Mouse (Mus musculus): ENCODE data around the gene Scfd2.

The Scfd2 gene

DNA sequence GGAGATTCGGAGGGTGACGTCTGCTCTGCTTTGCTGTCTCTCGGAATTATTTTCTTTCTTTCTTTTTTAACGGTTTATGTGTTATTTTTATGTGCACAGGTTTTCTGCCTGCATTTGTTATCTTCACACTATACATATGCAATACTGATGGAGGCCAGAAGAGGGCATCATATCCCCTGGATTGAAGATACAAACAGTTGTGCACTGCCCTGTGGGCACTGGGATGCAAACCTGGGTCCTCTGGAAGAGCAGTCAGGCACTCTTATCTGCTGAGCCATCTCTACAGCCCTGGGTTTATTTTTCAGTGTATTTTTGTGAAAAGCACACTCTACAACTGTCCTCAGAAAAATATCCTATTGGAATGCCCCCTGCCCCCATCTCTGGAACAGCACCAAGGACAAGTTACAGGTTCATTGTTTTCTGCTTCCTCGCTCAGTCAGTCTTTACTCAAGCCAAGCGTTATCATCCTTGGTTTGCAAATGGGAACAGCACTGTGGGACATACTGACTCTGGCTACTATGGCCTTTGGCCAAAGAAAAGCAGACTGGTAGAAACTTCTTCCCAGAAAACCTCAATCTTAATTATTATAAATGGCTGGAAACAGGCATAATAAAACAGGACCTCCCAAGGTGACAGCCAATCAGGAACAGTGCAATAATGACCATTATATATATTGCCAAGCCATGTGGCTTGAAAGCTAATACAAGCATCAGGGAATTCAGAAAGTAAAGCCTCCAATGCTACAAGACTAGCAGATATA, 75.9 kb downstream of the Scfd2 start:
- DNase-seq: no peak

DNA sequence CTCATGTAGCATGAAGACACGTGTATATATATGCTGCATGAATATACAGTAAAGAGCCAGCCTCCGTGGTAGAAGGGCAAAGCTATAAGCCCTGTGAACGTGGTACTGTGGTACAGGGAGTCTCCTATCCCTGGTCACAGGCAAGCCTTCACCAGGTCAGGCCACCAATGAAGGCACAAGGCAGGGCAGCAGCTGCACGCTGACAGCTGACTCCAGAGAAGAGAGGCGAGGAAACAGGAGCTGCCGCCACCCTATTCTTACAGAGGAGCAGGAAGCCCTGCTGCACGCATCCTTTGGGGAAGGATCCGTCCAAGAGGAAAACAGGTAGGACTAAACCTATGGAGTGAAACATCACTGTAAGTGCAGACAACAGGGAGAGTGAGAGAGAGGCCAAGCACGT, 76.5 kb downstream of the Scfd2 start:
- DNase-seq: no peak

DNA sequence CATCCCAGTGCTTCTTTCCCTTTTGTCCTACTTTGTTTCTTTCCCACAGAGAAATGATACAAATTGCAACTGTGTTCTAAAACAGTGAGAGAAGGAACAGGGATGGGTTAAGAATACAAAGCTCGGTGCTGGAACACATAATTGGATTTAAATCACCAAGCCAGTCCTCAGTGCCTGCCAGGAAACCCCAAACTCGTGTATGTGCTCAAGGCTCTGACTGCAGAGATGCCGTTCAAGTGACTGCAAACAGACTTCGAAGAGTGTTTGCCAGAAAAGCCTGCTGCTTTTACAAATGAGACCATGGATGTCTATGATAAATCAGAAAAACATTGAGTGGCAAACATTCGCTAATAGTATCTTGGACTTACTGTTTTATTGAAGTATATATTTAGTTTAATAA, 80.6 kb downstream of the Scfd2 start:
- DNase-seq: peak; percentile 7

DNA sequence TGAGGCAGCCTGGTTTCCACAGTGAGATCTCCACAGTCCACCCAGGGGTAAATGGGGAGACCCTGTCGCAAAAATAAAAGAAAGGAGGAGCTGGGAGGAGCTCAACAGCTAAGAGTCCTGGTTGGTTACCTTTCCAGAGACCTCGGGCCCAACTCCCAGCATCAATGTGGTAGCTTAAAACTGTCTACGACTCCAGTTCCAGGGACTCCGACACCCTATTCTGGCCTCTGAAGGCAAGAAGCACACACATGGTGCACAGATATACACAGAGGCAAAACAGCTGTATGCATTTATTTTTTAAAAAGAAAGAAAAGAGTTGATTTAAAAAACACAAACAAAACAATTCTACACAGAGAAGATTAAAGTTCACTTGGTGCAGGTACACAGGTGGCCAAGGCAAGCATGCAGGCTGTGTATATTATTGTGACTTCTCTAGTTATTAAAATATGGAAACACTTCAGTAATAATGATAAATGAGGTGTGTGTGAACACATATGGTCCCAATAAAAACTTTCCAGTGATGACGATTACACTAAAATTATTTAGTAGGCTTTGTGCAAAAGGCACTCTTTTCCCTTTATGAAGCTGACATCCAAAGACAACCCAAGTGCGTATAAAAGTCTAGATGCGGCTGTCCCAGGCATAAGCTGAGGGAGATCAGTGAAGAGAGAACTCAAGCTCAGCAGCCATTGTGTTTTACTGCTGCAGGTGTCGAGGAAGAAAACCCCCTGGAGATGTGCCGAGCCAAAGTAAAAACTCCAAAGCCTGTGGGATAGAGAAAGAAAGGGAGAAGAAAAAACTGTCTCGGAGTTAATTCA, 83.8 kb downstream of the Scfd2 start:
- no peak for DNase-seq

DNA sequence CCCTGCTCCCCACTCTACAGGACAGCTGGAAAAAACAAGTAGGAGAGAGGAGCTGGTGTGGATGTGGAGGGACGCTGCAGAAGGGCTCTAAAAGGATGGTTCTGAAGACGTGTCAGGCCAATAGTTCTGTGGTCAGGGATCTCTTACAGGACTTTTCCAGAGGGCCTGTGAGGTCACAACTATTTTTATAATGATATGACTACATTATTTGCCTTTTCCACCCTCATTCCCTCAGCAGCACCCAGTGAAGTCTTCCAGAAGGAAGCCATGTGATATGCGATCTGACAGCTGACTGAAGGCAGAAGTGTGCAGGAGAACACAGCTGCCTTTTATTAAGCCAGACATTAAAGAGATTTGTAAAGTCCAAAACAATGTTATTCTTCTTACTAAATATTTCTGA, 85.7 kb downstream of the Scfd2 start:
- no peak for DNase-seq

DNA sequence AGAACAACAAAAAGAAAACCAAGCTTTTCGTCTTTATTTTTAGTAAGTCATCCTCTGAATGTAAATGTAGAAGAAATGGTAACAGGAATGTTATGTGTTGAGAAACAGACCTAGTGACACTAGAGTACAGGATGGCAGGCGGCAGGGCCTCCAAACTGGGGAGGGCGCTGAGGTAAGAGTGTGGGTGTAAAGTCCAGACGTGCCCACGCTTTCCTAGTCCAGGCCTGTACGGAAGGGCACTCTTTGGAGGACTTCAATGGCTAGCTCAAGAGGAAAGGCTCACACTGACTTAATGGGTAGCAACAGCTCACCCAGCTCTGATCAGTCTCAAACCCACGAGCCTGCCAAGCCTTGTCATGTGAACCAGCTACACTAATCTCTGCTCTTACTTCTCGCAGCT, 93.2 kb downstream of the Scfd2 start:
- no peak for DNase-seq

DNA sequence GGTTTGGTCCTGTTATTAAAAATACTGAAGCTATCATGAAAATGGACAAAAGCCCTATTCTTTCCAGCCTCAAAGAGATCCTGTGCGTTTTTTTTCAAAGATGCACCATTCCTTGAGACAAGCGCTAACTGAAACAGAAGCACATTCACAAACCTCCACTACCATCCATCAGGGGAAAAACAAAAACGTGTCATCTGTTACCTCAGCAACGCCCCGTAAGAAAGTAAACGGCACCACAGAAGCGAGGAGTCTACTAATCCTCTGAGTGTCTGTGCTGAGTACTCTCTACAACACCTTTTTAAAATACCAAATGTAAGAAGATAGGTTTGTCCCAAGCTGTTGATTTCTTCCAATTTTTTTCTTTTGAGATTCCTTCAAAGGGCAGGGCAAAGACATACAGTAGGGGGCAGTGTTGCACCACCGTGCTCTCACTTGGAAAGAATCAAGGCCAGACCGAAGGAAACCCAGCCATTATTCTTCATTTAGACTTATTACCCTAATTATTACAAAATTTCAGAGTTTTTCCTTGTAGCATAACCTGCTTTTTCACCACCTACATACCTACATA, 97.9 kb downstream of the Scfd2 start:
- peak; percentile 71 for DNase-seq

DNA sequence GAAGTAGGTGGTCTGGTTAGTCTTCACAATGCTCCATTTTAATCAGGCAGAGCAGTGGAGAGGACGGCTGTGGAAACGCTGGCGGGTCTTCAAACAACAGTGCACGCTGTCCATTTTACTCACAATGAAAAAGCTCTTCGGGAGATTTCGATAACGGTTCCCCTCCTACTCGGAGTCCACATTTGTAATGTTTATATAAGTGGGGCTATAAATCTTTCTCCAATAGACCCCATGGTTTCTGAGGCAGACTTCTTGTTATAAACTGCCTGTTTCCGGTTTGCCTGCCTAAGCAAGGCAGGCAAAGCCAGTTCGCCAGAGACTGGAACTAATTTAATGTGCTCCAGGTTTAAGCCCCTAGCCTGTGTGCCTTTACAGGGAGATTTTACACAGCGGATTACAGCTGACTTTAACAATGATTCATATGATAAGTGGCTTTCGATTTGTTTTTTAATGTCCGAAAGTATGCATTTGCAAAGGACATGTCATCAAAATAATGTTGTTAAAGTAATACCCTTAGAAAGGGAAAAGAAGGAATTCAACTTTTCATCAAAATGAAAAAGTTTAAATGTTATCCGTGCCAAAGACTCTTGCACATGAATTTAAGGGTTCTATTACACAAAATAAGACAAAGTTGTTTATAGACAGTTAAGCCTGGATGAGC, 98.5 kb downstream of the Scfd2 start:
- DNase-seq: no peak

DNA sequence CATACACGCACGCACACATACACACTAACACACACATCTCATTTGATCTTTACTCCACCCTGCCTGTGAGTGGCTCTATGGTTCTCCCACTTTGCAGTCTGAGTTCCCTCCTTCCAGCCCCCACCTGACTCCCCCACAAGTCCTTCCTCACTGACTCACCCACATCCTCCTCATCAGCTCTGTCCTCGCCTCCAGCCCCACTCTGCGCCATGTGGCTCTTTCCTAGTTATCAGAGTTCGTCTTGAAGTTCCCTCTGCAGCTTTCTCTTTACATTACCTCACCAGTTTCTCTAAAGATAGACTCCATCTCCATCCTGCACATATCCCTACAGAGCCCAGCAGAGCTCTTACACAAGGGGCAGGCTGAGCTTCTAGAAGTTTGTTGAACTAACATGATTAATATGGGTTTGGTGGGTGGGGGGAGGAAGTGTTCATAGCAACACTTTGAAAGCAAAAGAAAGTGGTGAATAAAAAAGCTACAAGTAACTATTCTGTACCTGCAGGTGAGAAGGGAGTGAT, 110.9 kb downstream of the Scfd2 start:
- DNase-seq: no peak

DNA sequence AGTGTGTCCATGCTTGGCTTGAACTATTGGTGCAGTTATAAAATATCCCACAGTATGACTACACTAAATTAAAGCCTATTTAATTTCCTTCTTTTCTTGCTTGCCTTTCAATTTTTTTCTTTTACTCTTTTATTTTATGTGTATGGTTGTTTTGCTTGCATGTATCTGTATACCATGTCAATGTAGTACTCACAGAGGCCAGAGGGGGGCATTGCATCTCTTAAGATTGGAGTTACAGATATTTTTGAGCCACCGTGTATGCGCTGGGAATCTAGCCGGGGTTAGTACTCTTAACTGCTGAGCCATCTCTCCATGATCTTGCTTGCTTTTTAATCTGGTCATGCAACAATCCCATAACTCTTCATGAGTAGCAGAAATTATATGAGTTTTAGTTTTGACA, 119.0 kb downstream of the Scfd2 start:
- no peak for DNase-seq

DNA sequence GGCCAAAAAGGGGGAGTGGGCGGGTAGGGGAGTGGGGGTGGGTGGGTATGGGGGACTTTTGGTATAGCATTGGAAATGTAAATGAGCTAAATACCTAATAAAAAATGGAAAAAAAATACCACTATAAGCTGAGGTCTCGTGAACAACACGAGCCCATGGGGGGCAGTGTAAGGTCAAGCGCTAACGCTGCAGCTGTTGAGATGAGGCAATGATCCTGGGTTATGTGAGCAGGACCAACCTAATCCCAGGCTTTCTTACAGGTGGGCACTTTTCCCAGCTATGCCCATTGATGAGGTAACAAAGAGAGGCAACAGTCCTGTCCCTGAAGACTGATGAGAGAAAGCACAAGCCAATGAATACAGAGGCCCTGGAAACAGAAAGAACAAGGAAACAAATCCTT, 126.7 kb downstream of the Scfd2 start:
- DNase-seq: no peak

DNA sequence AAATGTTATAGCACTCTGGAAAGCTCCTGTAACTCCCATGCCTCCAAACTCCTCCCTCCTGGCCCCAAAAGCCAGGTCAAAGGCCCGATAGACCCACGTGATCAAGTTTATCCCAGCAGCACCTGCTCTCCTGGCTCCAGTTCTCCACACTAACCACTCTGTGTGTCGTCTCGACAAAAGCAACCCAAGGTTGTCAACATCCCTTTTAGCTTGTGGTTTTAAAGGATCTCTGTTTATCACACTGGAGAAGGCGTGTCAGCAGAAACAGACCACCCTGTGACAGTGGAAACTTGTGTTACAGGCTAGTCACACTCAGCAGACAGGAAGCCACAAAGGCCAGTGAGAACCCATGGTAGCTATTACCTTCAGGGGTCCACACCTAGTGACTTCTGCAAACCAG, 127.5 kb downstream of the Scfd2 start:
- DNase-seq: no peak

DNA sequence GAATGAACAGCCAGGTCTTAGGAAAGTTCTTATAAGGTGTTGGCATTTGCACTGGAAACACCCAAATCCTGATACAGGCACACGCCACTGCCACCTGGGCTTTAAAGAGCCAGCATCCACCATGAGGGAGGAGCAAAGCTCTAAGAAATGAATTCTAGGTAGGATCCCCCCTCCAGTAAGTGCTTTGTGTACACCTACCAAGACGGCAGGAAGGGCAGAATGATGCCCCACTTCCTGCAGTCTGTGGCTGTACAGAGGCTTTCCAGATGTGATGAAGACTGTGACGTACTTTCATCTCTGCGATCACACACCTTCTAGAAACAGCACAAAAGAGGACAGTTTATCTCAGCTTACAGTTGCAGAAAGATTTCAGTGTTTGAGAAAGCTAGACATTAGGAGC, 128.9 kb downstream of the Scfd2 start:
- no peak for DNase-seq

DNA sequence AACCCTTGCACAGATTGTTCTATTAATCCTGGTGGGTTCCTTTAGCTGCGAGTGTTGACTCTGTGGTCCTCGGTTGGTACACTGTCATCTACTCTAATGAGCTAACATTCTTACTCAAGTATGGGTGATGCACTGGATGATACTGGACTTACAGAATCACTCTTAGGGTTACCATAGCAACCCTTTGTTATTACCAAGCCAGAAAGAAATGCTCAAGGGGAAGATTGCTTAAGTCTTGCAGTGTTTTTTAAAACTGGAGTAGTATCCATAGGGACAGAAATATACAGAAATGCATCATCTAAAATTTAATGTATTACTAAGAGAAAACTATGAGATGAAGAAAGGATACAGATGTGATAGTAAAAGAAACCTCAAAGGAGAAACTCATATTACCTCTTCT, 139.8 kb downstream of the Scfd2 start:
- DNase-seq: no peak

DNA sequence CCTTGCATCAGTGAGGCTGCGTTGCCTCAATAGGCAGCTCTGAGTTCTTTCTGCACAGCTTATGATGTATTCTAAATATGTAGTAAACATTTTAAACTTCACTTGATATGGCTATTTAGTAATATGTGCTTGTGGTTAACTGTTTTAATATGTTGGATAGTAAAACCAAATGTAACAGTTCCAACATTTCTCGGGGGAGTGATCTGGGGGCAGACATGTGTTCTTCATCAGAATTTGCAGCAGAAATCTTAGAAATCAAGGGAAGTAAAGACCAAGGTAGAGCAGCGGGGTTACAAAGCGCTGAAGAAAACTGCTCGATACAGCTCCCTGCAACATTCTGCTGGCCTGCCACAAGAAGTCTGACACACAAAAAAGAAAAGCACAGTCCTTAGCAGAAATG, 140.2 kb downstream of the Scfd2 start:
- DNase-seq: no peak

DNA sequence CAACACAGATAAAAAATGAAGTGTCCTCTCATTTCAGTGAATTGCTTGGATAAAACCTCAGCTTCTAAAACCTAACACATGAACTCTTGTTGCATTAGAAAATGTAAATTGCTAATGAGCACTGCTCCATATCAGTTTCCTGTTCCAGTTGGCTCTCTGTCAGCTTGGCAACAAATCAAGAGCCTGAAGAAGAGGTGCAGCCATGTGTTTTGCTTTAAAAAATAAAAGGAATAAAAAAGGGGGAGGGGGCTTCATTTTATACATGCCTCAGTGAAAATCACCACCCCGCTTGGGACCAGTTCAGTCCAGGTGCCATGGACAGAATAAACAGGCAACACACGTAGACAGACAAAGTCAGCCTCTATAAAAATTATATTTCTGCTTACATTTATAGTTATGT, 142.7 kb downstream of the Scfd2 start:
- peak; percentile 10 for DNase-seq

DNA sequence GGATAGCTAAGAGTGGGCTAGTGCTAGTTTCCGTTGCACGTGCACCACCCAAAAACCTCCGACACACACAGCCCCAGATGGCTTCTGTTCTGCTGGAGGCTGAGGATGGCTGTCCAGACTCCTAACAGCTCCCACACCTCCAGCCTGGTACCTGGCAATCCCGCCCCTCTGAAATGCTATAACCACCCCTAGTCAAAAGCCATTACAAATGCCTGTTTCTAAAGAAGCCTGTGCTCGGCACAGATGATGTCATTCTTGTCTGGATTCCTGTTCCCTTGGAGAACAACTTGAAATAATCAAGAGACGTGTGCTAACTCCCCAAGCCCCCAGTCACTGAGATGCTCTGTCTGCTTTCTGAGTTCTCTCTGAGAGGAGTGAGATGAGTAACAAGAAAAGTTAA, 143.5 kb downstream of the Scfd2 start:
- no peak for DNase-seq

DNA sequence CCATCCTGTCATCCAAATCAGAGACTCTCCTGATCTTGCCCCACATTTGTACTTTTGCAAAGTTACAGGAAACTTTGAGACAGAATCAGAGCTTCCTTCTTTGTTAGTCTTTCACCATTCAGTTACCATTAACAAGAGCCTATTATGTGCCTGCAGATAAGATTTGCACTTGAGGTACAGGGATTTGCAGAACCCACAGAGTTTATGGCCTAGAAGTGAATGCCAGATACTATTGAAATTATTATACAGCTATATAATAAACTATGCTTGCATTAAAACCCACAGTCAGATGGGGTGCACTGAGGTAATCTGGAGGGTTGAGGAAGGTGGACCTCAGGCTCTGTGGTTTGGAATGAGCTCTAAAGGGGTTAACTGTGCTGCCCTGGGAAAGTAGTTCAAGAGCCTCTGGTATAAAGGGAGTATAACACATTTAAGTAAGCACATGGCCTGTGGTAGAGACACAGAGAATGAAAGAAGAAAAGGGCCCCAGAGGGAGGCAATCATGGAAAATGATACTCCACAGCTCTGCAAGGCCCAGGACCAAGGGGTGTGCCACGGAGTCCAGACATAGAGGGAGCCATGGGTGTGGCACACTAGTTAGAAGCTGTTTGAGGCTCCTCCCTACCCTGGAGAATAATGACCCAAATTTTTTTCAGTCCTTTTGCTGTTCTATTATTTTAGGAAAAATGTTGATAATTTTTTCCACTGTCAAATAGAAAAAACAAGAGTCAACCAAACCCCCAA, 144.2 kb downstream of the Scfd2 start:
- DNase-seq: no peak

DNA sequence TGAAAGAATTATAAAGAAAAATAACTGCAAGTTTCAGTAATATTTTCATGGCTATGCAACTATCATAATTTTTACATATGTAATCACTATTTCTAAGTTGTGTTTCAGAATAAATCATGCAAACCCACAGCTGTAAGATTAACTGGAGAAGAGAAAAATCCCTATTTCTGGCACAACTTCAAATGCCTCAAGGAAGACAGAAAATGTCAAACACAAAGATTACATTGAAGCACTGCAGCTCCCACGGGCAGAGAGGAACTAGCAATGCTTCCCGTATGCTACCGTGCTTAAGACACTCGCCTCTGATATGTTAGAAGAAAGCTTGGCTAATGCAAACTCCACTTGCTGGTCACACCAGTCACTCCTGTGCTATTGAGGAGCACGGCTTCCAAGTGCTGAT, 151.5 kb downstream of the Scfd2 start:
- DNase-seq: no peak

DNA sequence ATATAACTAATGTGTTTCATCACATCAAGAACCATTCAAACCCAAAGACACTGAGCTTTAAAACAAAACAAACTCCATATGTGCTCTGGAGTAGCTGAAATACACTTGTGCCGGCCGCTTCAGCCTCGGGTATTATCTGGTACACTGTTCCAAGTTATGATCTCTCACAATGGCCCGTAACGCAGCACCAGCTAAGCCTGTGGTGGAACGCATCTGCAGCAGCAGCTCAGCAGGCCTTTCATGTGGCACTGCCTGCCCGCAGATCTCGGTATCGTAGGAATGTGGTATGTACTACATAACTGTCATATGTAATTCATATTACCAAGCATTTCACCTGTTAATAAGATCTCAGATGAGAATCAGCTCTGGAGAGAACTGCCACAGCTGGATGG, 164.9 kb downstream of the Scfd2 start:
- DNase-seq: no peak

DNA sequence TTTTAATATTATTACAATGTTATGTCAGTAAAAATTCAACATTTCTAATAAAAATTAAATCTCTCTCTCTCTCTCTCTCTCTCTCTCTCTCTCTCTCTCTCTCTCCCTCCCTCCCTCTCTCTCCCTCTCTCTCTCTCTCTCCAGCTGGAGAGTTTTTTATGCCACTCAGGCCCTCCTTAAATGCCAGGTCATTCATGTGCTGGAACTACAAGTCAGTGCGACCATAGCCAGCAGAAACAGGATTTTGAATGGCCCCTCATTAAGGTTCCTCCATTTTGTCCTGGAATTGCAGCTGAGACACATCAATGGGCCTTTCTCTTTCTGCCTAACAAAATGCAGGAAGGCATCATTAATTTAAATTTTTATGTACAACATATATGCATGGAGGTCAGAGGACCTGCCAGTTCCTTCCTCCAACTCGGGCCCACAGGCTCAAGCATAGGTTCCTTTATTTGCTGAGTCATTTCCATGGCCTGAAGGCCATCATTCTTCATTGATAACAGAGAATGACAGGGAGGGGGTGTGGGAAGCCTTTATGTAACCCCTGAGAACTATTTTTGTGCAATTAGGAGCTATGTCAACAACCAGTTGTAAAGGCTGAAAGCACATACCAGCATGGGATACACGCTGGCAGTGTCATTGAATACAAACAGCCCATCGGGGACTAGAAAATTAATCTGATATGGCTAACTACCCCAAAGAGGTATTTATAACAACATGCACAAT, 165.4 kb downstream of the Scfd2 start:
- DNase-seq: no peak

DNA sequence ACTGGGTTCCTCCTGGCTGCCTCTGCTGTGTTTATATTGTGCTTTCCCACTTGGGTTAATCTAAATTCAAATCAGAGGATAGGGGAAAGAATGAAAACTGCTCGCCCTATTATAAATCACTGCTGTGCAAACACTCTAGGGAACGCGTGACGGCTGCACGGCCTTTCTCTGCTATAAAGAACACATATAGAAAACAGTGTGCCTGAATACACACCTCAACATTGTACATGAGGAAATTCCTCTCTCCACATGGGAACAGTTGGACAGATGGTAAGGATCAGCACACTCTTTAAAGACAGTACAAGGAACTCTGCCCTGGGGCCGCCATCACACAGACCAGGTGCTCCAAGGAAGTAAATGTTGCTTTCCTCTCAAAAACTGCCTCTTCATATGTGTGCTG, 166.2 kb downstream of the Scfd2 start:
- no peak for DNase-seq
